Mouse (Mus musculus) heart, embryonic 12.5 days (tissue): ENCODE data around the gene Gm9195. TPM values are rescaled to one million over a fixed set of nuclear protein-coding genes. Genes with fewer than 3 reads are reported as not detected.

ENCODE experiments used
- ATAC-seq: fragments of 200-750 bp; cut with Nextera tagmentation; 2 replicates; pipeline ENCODE4 v1.8.0; 2017; ENCODE audit warnings: moderate TSS enrichment, moderate library complexity; ENCODE audit not compliant: insufficient number of reproducible peaks, low FRiP score
- H3K27ac ChIP-seq: fragments of 300-500 bp; sonication (generic); 2 replicates; pipeline ENCODE4 v1.5.1; 2016; ENCODE audit warnings: mild to moderate bottlenecking, moderate library complexity; ENCODE audit not compliant: poor library complexity, severe bottlenecking
- H3K27me3 ChIP-seq: fragments of 300-500 bp; sonication (generic); replicated peaks from 2 replicates; pipeline ENCODE4 v1.6.1; 2016; ENCODE audit warnings: mild to moderate bottlenecking, moderate library complexity
- H3K36me3 ChIP-seq: fragments of 300-500 bp; sonication (generic); 2 replicates; pipeline ENCODE4 v1.6.1; 2016; ENCODE audit warnings: mild to moderate bottlenecking, moderate library complexity
- H3K4me1 ChIP-seq: fragments of 300-500 bp; sonication (generic); replicated peaks from 2 replicates; pipeline ENCODE4 v1.6.1; 2016; ENCODE audit warnings: mild to moderate bottlenecking
- H3K4me2 ChIP-seq: fragments of 300-500 bp; sonication (generic); 2 replicates; pipeline ENCODE4 v1.6.1; 2016; ENCODE audit warnings: mild to moderate bottlenecking, moderate library complexity
- H3K4me3 ChIP-seq: fragments of 300-500 bp; sonication (generic); 2 replicates; pipeline ENCODE4 v1.5.1; 2016; ENCODE audit warnings: mild to moderate bottlenecking
- H3K9ac ChIP-seq: fragments of 300-500 bp; sonication (generic); 2 replicates; pipeline ENCODE4 v1.6.1; 2016; ENCODE audit warnings: mild to moderate bottlenecking, moderate library complexity
- H3K9me3 ChIP-seq: fragments of 300-500 bp; sonication (generic); replicated peaks from 2 replicates; pipeline ENCODE4 v1.6.1; 2016; ENCODE audit warnings: mild to moderate bottlenecking, moderate library complexity
- WGBS: fragments of 180-500 bp; shearing (Covaris S2); methylation state at CpG from one replicate; pipeline ENCODE4 v1.1.7; 2016; 5-methylcytosine and 5-hydroxymethylcytosine counted together
- polyA plus RNA-seq: library from polyadenylated mRNA; unstranded; fragments of >200 nt; fragmentation: Nextera tagmentation; extraction: Ambion mirVana; gene quantifications from 2 replicates; pipeline ENCODE4 v1.2.1, GENCODE M21; 2016

Gene Gm9195
- polyA plus RNA-seq, 1 experiment from 2014 or later: not detected

DNA sequence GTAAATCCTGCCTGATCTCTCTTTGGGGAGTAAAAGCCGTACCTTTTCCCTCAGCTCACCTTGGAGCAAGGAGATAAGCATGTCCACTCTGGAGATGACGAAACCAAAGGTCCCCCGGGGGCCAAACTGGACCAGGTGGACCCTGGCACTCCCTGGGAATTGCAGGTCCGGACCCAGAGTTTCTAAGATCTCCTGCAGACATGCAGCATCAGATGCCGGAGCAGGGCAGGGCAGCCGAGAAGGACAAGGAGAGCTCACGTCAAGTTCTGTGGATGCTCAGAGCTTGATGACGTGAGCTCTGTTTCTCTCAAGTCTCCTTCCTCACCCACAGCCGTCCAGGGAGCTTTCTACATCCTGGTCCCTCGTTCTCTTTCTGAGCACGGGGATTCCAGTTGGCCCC lies 48.7 kb downstream of the Gm9195 start:
- Histone ChIP-seq H3K9me3 (no peaks in the 10 kb centered on the region), H3K9ac (no peak overlapping the region), H3K4me1 (no peaks in the 10 kb centered on the region), H3K4me2 (no peak overlapping the region), H3K4me3 (no peak overlapping the region), H3K36me3 (no peaks in the 10 kb centered on the region), H3K27ac (no peak overlapping the region), H3K27me3 (no peaks in the 10 kb centered on the region)
- ATAC-seq: no peak
- 75% methylated on average over 11 of the region's 11 CpGs for WGBS

DNA sequence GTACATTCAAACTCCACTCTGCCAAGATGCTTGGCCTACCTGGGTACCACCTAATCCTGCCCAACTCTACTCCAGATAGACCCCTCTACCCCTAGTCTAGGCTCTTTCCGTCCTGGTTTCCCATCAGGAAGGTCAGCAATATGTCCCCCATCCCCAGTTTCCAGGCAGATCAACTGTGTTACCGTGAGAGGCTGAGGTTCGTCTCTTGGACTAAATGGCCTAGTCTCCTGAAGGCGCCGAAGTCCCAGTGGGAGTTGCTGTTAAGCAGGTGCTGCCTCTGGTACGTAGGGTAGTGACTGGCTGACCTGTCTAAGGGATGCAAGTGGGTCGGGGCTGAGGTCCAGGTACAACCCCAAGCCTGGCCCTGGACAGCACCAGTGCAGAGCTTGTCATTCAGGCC lies 50.7 kb downstream of the Gm9195 start:
- no peak overlapping the region for H3K9ac ChIP-seq
- no peak overlapping the region for H3K27ac ChIP-seq
- H3K27me3 ChIP-seq: no peaks in the 10 kb centered on the region
- no peak overlapping the region for H3K4me3 ChIP-seq
- ATAC-seq: no peak
- no peaks in the 10 kb centered on the region for H3K4me1 ChIP-seq
- no peaks in the 10 kb centered on the region for H3K36me3 ChIP-seq
- H3K9me3 ChIP-seq: no peaks in the 10 kb centered on the region
- 81% methylated on average over 7 of the region's 7 CpGs for WGBS
- no peak overlapping the region for H3K4me2 ChIP-seq

DNA sequence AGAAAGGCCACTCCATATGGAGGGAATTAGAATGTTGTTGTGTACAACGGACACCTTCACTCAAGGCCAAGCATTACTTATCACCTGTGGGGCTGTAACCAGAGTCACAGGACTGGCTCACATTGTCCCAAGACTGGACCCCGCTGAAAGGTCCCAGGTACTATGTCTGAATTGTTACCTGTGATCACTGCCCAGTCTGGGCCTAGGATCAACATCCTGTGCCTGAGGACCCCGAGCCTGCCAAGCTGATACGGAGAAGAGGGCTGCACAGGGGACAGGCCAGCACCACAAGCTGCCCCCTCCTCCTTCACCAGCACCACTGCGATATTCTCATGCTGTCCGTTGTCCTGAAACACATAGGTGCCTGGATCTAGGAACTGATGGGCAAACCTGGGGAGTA lies 51.2 kb downstream of the Gm9195 start:
- no peaks in the 10 kb centered on the region for H3K27me3 ChIP-seq
- no peaks in the 10 kb centered on the region for H3K9me3 ChIP-seq
- H3K4me1 ChIP-seq: no peaks in the 10 kb centered on the region
- no peak overlapping the region for H3K27ac ChIP-seq
- no peaks in the 10 kb centered on the region for H3K36me3 ChIP-seq
- no peak overlapping the region for H3K4me3 ChIP-seq
- no peak overlapping the region for H3K9ac ChIP-seq
- 77% methylated on average over 6 of the region's 6 CpGs for WGBS
- H3K4me2 ChIP-seq: no peak overlapping the region
- no peak for ATAC-seq

DNA sequence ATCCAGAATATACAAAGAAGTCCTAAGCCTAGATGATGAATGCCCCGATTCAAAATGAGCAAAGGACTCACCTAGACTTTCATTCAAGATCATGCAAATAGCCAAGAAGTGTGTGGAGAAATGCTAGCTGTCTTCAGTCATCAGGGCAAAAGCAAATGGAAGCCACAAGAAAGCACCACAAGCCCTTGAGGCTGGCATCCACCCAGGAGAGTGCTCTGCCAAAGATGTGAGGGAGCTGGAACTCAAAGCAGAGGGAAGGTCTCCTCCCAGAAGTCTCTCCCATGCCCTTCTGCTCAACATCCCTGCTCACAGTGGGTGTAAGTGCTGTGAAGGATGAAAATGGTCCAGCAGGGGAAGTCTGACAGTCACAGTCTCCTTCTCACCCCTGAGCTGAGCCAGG lies 52.7 kb downstream of the Gm9195 start:
- WGBS: 63% methylated on average over 1 of the region's 1 CpGs

DNA sequence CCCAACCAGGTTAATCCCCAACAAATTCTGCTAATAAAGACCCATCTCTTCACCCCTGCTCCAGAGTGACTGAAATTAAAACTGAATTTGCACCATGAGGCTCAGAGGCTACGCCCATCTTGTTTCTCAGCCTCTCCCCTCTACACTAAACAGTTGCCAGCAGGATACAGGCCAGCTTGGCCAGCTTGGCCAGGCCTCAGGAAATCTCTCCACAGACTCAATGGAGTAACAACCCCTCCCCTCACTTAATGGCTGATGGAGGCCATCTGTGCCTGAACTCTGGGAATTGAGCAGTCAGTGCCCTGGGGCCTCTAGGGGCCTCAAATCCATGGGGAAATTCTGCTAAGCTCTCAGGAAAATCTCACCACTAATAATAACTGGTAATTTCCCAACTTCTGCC lies 101.9 kb downstream of the Gm9195 start:
- H3K36me3 ChIP-seq: no peaks in the 10 kb centered on the region
- no peak overlapping the region for H3K9ac ChIP-seq
- WGBS: 74% methylated on average over 1 of the region's 1 CpGs
- H3K4me2 ChIP-seq: no peak overlapping the region
- H3K4me3 ChIP-seq: no peak overlapping the region
- no peaks in the 10 kb centered on the region for H3K27me3 ChIP-seq
- no peaks in the 10 kb centered on the region for H3K9me3 ChIP-seq
- H3K4me1 ChIP-seq: no peaks in the 10 kb centered on the region
- H3K27ac ChIP-seq: no peak overlapping the region
- ATAC-seq: no peak

More for the DNA sequence above, 52.7 kb downstream of the Gm9195 start:
- no peak overlapping the region for H3K4me2 ChIP-seq
- H3K27me3 ChIP-seq: no peaks in the 10 kb centered on the region
- H3K9me3 ChIP-seq: no peaks in the 10 kb centered on the region
- no peaks in the 10 kb centered on the region for H3K4me1 ChIP-seq
- H3K4me3 ChIP-seq: no peak overlapping the region
- no peak overlapping the region for H3K9ac ChIP-seq
- no peaks in the 10 kb centered on the region for H3K36me3 ChIP-seq
- no peak overlapping the region for H3K27ac ChIP-seq
- no peak for ATAC-seq

DNA sequence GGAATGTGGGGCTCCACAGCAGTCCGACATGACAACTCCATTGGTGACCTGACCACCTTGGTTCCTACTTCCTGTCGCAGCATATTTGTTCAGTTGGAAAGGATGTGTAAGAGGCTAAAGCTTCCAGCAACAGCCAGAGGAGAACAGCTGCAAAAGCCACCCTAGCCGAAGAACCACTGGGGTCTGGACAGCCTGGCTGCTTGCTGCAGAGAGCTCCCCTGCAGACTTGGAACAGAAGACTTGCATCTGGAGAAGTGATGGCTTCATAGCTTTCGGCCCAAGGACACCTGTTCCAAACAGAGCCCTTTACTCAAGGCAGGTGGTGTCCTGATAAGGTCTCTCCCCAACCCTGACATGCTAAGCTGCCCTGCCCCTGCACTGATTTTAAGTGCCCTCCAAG lies 102.3 kb downstream of the Gm9195 start:
- H3K4me2 ChIP-seq: no peak overlapping the region
- no peaks in the 10 kb centered on the region for H3K4me1 ChIP-seq
- no peak overlapping the region for H3K4me3 ChIP-seq
- H3K9ac ChIP-seq: no peak overlapping the region
- WGBS: 70% methylated on average over 4 of the region's 4 CpGs
- no peak for ATAC-seq
- no peak overlapping the region for H3K27ac ChIP-seq
- H3K27me3 ChIP-seq: no peaks in the 10 kb centered on the region
- no peaks in the 10 kb centered on the region for H3K9me3 ChIP-seq
- no peaks in the 10 kb centered on the region for H3K36me3 ChIP-seq

DNA sequence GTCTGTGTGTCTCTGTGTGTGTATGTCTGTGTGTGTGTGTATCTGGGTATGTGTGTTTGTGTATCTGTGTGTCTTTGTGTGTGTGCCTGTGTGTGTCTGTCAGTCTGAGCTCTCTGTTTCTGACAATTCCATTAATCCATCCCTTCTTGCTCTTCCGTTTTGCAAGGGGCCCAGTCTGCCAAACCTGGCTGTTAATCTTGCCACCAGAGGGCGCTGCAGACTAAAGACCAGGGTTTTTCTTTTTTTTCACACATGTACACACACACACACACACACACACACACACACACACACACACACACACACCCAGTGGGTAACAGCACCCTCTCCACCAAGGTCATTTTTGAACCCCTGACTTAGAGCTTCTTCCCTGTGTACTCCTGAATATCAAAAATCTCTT lies 114.4 kb downstream of the Gm9195 start:
- Histone ChIP-seq H3K9ac (no peak overlapping the region), H3K27me3 (no peaks in the 10 kb centered on the region; the same call in 1 of the 2 replicates), H3K36me3 (no peaks in the 10 kb centered on the region), H3K4me3 (no peak overlapping the region), H3K4me1 (no peaks in the 10 kb centered on the region), H3K4me2 (no peak overlapping the region), H3K9me3 (no peaks in the 10 kb centered on the region), H3K27ac (no peak overlapping the region)
- WGBS: 10% methylated on average over 2 of the region's 2 CpGs
- ATAC-seq: no peak

Other genes starting within 250 kb of the Gm9195 start
- gene Fndc3a, start 218.2 kb upstream of the Gm9195 start, polyA plus RNA-seq: 21.6 and 22.3 TPM in 2 replicates